14 mouse cellular contexts compared by ENCODE assay signal in the genomic region with DNA sequence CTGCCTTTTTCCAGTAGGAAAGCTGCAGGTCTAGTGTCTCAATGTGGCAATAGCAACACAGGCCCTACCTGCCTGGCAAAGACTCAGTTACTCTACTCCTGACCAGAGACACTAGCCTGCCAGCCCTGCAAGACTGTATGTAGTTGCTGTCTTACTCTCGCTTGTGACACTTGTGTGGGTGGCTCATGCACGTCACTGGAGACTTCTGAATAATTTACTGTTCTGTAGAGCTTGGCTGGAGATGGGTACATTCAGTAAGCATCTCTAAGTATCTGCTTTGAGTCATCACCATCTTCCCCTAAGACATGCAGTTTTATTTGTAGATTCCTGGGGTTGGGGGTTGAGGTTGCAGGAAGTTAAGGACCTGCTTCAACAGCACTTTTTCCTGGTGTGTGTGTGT.
DNase-seq lines count a peak whose midpoint lies in the region; ATAC-seq lines count a peak whose summit lies in the region.
"Had no signal": no experiment of that assay in that cellular context is flagged by ENCODE, and none has a peak within 500 bp of the region (broad histone marks: within the 10 kb centered on the region; RNA-seq: fewer than 3 reads in every experiment).

No protein-coding gene starts in this region.

- DNase-seq in layer of hippocampus, adult 9-11 months, result peak; percentile 66
- no peak for DNase-seq in layer of hippocampus, postnatal 10 days (ENCODE audit: low spot score in 2 of 2)
- peak; percentile 28 for DNase-seq in CD4-positive, CD25-positive, alpha-beta regulatory T cell, adult 2 months (ENCODE audit: low read depth, low spot score)
- DNase-seq in fat pad, adult 2 months (ENCODE audit: extremely low read depth, low read depth, low spot score), result peak; percentile 45
- peak; percentile 49 to 92 for DNase-seq in left cerebral cortex, postnatal 25 days (ENCODE audit: low spot score in 2 of 2)
- no peak for DNase-seq in MN1 (ENCODE audit: low spot score)
- no peak for DNase-seq in retina, embryonic 14.5 days (ENCODE audit: low spot score)
- DNase-seq: B cell, adult 2 months; gastrocnemius, postnatal 36 days; heart, postnatal 10 days; kidney, postnatal 14 days; lung, postnatal 4 days; thymus, postnatal 25 days had no signal

- no peak for ATAC-seq in megakaryocyte progenitor cell, adult 5-6 weeks (replicated peaks; ENCODE audit: poor library complexity)

- intact Hi-C loops in left cerebral cortex, postnatal 25 days (cut with DNase I), result no loop called here

Comparison
In these comparisons a context has a peak if more than half of its experiments do, and no peak if none do; other contexts are left out.
1. DNase-seq: peak in layer of hippocampus, adult 9-11 months (single experiment), CD4-positive, CD25-positive, alpha-beta regulatory T cell, adult 2 months (single experiment), fat pad, adult 2 months (single experiment) and left cerebral cortex, postnatal 25 days (2 of 2); none in layer of hippocampus, postnatal 10 days (0 of 2), MN1 (single experiment) and retina, embryonic 14.5 days (single experiment).